Mouse (Mus musculus) spleen, postnatal 4 days (tissue): Measurements from ENCODE around the gene Drosha.

Experiments used
- DNase-seq, 2 experiments: peaks; one replicate each; pipeline ENCODE4 v3.0.0; 2022; ENCODE audit warnings: low spot score in 2 of 2

Gene Drosha

GRCm38 (mm10) chr15:12936217-12936732 lies 111.7 kb downstream of the Drosha start:
- no peak for DNase-seq

GRCm38 (mm10) chr15:12937326-12937725 lies 112.7 kb downstream of the Drosha start:
- peak in 1 of 2 experiments; percentile 16 for DNase-seq

GRCm38 (mm10) chr15:12941106-12941505 lies 116.5 kb downstream of the Drosha start:
- no peak for DNase-seq

- no peak for DNase-seq
Observed at GRCm38 (mm10) chr15:12941651-12942180, 117.1 kb downstream of the Drosha start.

GRCm38 (mm10) chr15:12942424-12942823 lies 117.8 kb downstream of the Drosha start:
- no peak for DNase-seq

- DNase-seq, result no peak
Observed at GRCm38 (mm10) chr15:12958051-12958450, 133.4 kb downstream of the Drosha start.

- DNase-seq, result no peak
Observed at GRCm38 (mm10) chr15:12962179-12962578, 137.6 kb downstream of the Drosha start.

- no peak for DNase-seq
Observed at GRCm38 (mm10) chr15:12965209-12965608, 140.6 kb downstream of the Drosha start.

- no peak for DNase-seq
Observed at GRCm38 (mm10) chr15:12968815-12969214, 144.2 kb downstream of the Drosha start.

GRCm38 (mm10) chr15:12972441-12972840 lies 147.8 kb downstream of the Drosha start:
- DNase-seq, result no peak
